Mouse (Mus musculus) limb, embryonic 10.5 days (tissue): ENCODE measurements at regions not wholly inside any gene's neighbourhood (a gene's known extent, or its start where the extent isn't known, plus 50 kb on each side); places are given as distances from the start of the nearest gene placed in this dataset.
A peak's percentile ranks its signal among the peaks of the same experiment; 100 is the strongest.

Experiments
- DNase-seq: peaks from one replicate; pipeline ENCODE4 v3.0.0-alpha.2; 2017; ENCODE audit warnings: low spot score
- H3K27ac ChIP-seq: fragments of 300-500 bp; sonication (generic); 2 replicates; pipeline ENCODE4 v1.5.1; 2016; ENCODE audit warnings: mild to moderate bottlenecking
- H3K27me3 ChIP-seq: fragments of 300-500 bp; sonication (generic); 2 replicates; pipeline ENCODE4 v1.6.1; 2016; ENCODE audit warnings: low read depth, mild to moderate bottlenecking; ENCODE audit not compliant: poor library complexity, severe bottlenecking
- H3K36me3 ChIP-seq: fragments of 300-500 bp; sonication (generic); 2 replicates; pipeline ENCODE4 v1.6.1; 2016; ENCODE audit warnings: mild to moderate bottlenecking, moderate library complexity
- H3K4me1 ChIP-seq: fragments of 300-500 bp; sonication (generic); 2 replicates; pipeline ENCODE4 v1.6.1; 2016
- H3K4me3 ChIP-seq: fragments of 300-500 bp; sonication (generic); 2 replicates; pipeline ENCODE4 v1.5.1; 2016; ENCODE audit warnings: mild to moderate bottlenecking, moderate library complexity
- H3K9me3 ChIP-seq: fragments of 300-500 bp; sonication (generic); replicated peaks from 2 replicates; pipeline ENCODE4 v1.6.1; 2016; ENCODE audit warnings: mild to moderate bottlenecking
- WGBS: fragments of 180-500 bp; shearing (Covaris S2); methylation state at CpG from one replicate; pipeline ENCODE4 v1.1.7; 2016; 5-methylcytosine and 5-hydroxymethylcytosine counted together

DNA sequence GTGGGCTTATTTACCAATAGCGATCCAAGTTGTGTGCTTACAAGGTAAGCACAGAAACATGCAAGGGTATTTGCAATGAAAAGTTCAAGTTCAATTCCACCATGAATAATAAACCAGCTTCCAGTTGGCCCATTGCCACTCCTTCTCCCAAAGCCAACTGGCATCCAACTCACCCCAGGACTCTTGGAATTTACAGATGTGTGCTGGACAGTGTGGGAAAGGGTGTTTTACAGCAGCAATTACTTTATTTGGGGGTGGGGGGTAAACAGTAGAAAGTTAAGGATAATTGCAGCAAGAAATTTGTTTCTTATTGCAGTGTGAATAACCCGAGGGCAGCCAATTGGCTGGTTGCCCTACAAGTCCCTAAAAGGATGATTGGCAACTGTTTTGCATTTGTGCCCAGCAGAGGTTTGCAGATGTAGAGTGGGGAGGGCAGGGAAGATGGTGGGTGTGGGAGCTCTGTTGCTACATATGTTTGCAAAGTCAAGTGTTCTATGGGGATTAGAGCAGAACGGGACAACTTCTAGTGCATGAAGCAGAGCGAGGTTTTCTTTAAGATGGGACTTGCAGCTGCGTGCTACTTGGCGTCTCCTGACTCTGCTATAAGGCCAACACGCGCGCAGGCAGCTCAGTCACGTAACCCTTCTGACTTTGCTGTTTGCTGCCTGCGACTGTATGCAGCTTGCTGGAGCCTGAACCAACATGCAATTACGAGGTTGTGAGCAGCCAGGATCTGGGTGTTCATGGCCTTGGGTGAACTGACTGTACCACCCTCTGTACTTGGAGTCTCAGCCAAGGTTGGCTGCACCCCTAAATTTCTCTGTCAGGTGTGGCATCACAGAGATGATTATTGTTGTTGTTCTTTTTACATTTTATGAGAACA is 271.9 kb downstream of the Map2k6 start:
- 88% methylated on average over 12 of the region's 12 CpGs for WGBS
- no peak for DNase-seq

DNA sequence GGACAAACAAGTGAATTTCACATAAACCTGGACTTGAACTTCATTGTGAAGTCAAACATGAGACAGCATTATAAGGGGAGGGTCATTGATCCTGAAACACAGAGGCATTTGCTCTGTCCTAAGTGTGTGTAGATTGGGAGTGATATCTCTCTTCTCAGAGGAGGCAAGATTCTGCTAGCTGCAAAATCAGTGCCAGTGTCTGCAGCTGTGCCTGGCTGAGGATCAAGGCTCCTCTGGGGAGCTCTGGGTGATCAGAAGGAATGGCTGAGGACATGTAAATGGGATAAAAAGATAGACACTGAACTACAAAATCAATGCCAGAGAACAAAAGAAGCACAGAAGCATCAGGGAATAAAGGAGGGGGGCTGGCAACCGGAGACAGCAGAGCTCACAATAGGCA is 274.0 kb downstream of the Map2k6 start:
- Histone ChIP-seq H3K4me1 (peaks cover 14% of the 10 kb centered on the region; the same call in 1 of the 2 replicates), H3K27me3 (no peaks in the 10 kb centered on the region), H3K4me3 (no peak overlapping the region), H3K27ac (no peak overlapping the region), H3K36me3 (no peaks in the 10 kb centered on the region), H3K9me3 (no peaks in the 10 kb centered on the region)
- no peak for DNase-seq
- WGBS = 81% methylated on average over 1 of the region's 1 CpGs

More for the DNA sequence above, 271.9 kb downstream of the Map2k6 start:
- Histone ChIP-seq H3K4me1 (peaks cover 23% of the 10 kb centered on the region; the same call in 1 of the 2 replicates), H3K27ac (peak overlapping the region; percentile 30; the same call in 1 of the 2 replicates), H3K4me3 (no peak overlapping the region), H3K27me3 (no peaks in the 10 kb centered on the region), H3K9me3 (no peaks in the 10 kb centered on the region), H3K36me3 (no peaks in the 10 kb centered on the region)

DNA sequence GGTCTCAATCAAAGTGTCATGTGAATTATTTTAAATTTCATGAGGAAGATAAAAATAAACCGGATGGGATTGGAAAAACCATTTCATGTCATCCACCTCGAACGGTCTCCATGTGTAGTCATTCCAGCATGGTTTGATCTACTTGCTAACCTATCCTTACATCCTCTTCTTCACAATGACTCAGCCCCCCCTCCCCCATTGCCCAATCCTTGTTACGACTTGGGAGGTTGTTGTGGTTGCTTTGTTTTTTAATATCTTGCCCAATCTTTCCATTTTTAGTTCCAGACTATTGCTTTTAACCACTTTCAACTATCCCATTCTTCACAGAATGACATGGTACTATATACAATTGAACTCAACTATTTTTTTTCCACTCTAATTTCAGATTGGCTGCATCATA is 275.0 kb upstream of the Kcnj16 start:
- Histone ChIP-seq H3K4me1 (no peaks in the 10 kb centered on the region), H3K4me3 (no peak overlapping the region), H3K9me3 (no peaks in the 10 kb centered on the region), H3K36me3 (no peaks in the 10 kb centered on the region), H3K27ac (no peak overlapping the region), H3K27me3 (no peaks in the 10 kb centered on the region)
- 86% methylated on average over 4 of the region's 4 CpGs for WGBS
- no peak for DNase-seq

DNA sequence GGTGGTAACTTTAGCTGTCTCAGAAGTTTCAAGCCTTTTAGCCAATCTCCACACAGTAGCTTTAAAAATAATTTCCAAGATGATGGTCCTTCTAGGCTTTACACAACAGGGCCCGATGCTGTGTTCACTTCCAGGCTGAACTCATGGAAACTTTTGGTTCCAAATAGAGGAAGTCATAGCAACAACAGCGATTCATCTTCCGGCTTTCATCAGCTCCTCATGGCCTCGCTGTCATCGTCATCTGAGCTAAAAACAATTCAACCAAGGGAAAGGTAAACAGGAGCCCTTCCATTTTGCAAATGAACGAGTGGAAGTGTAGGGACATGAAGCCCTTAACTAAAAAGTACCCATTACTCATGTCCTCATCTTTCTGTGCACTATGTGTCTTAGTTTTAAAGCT is 270.8 kb upstream of the Kcnj16 start:
- H3K4me1 ChIP-seq = no peaks in the 10 kb centered on the region
- no peak overlapping the region for H3K27ac ChIP-seq
- H3K9me3 ChIP-seq = no peaks in the 10 kb centered on the region
- no peaks in the 10 kb centered on the region for H3K36me3 ChIP-seq
- no peak overlapping the region for H3K4me3 ChIP-seq
- WGBS = 89% methylated on average over 6 of the region's 6 CpGs
- no peak for DNase-seq
- H3K27me3 ChIP-seq = no peaks in the 10 kb centered on the region

DNA sequence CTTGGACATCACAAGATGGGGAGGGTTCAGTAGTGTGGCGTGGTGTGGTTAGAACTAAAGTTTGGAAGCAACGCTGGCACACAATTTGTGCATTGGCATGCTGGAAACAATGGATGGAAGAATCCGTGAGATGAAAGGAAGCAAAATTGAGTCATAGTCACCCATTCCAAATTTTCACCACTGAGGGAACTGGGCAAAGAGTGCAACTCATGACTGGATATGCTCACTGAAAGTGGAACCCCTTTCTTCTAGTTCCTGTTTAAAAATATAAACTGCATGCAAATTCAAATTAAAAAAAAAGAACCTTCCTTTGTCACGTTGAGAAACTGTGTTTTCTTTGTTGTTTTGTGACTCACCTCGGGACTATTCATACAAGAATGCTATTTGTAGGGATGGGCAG is 269.5 kb upstream of the Kcnj16 start:
- 86% methylated on average over 5 of the region's 5 CpGs for WGBS
- H3K9me3 ChIP-seq = no peaks in the 10 kb centered on the region
- H3K4me3 ChIP-seq = no peak overlapping the region
- no peak for DNase-seq
- no peaks in the 10 kb centered on the region for H3K36me3 ChIP-seq
- no peak overlapping the region for H3K27ac ChIP-seq
- no peaks in the 10 kb centered on the region for H3K27me3 ChIP-seq
- no peaks in the 10 kb centered on the region; the same call in 1 of the 2 replicates for H3K4me1 ChIP-seq

DNA sequence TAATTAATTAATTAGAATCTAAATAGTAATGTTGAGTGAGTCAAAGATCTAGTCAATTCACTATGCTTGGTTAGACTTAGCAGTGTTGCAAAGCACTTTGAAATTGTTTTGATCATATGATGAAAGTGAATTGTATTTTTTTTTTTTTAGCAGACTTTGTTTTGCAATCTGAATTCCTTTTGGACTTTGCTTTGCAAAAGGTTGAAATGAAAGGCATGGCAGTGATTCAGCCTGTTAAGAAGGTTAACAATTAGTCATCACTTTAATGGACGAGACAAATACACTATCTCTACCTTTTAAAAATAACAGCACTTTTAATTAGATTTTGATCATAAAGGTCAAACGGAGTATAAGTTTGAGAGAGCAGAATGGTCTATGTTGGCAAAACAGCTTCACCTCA is 266.9 kb upstream of the Kcnj16 start:
- Histone ChIP-seq H3K36me3 (no peaks in the 10 kb centered on the region), H3K4me3 (no peak overlapping the region), H3K27ac (no peak overlapping the region), H3K9me3 (no peaks in the 10 kb centered on the region), H3K4me1 (no peaks in the 10 kb centered on the region; the same call in 1 of the 2 replicates), H3K27me3 (no peaks in the 10 kb centered on the region)
- WGBS = 83% methylated on average over 2 of the region's 2 CpGs
- DNase-seq = no peak

DNA sequence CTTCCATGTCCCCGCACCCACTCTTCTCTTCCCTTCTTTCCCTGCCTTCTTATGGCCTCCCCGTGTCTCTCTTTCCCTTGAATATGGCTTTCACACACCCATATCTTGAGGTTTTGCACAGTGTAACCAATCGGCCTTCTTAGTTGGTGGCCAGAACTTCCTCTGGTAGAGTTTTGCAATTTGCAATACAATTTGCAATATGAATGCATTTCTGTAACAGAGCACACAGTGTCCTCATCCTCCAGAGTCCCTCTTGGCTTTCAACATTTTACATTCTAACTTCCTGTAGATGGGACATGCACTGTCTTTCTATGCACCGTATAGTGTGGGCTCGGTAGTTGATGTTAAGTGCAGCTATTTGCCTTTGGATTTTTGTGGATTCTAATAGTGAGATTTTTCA is 265.7 kb upstream of the Kcnj16 start:
- Histone ChIP-seq H3K4me1 (no peaks in the 10 kb centered on the region; the same call in 1 of the 2 replicates), H3K36me3 (no peaks in the 10 kb centered on the region), H3K27ac (no peak overlapping the region), H3K27me3 (no peaks in the 10 kb centered on the region), H3K4me3 (no peak overlapping the region), H3K9me3 (no peaks in the 10 kb centered on the region)
- 92% methylated on average over 5 of the region's 5 CpGs for WGBS
- DNase-seq = no peak

DNA sequence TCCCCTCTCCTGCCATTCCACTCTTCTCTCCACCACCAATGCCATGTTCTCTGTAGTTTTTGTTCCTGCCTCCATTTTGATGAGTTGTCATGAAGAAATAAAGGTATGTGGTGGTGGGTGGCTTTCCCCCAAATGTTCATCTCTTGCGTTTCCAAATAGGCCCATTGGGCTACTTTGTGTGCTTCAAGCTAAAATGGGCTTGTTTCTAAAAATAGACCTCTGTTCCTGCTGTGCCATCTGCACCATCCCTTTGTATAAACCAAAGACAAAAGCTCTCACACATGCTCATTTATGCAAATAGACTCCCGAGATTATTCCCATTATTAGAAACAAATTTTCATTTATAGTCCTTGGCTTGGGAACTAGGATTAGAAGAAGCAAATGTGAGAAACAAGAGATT is 264.3 kb upstream of the Kcnj16 start:
- Histone ChIP-seq H3K27me3 (no peaks in the 10 kb centered on the region), H3K4me1 (no peaks in the 10 kb centered on the region; the same call in 1 of the 2 replicates), H3K27ac (no peak overlapping the region), H3K4me3 (no peak overlapping the region), H3K36me3 (no peaks in the 10 kb centered on the region), H3K9me3 (no peaks in the 10 kb centered on the region)
- DNase-seq = no peak
- 90% methylated on average over 2 of the region's 2 CpGs for WGBS

DNA sequence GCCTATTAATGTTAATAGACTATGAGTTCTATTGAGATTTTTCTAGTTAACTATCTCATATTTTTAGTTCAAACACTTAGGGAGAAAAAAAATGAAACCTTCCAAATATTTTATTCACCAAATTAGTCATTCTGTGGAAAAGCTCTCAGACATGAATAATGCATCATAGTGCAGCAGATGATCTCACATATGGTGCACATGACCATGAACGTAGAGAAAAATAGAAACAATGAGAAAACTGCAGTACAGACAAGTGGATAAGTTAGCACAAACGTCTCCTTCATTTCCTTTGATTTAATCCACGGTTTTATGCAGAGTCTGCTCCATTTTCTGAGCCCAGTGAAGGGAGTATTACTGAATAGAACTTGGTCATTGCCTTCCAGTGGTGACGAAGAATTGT is 260.5 kb upstream of the Kcnj16 start:
- Histone ChIP-seq H3K9me3 (no peaks in the 10 kb centered on the region), H3K4me1 (no peaks in the 10 kb centered on the region; the same call in none of the 2 replicates), H3K36me3 (no peaks in the 10 kb centered on the region), H3K27me3 (no peaks in the 10 kb centered on the region), H3K4me3 (no peak overlapping the region), H3K27ac (no peak overlapping the region)
- 87% methylated on average over 4 of the region's 4 CpGs for WGBS
- no peak for DNase-seq

DNA sequence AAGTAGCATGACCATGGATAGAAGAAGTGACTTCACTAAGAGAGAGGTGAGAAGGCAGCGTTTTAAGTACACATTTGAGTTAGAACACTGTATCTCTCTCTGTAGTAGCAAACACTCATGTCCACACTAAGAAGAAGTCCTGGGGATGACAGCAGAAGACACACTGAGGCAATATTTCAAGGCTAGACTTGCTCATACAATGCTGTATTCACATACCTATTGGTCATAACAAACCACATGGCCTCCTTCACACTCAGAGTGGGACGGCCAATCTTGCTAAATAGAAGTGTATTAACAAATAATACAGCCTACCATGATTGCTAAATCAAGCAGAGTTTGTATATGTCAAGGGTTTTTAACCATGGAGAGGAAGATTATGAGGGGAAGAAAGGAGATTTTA is 252.5 kb upstream of the Kcnj16 start:
- WGBS = 94% methylated on average over 2 of the region's 2 CpGs
- Histone ChIP-seq H3K9me3 (no peaks in the 10 kb centered on the region), H3K27me3 (no peaks in the 10 kb centered on the region), H3K4me1 (no peaks in the 10 kb centered on the region), H3K36me3 (no peaks in the 10 kb centered on the region), H3K4me3 (no peak overlapping the region), H3K27ac (no peak overlapping the region)
- no peak for DNase-seq

DNA sequence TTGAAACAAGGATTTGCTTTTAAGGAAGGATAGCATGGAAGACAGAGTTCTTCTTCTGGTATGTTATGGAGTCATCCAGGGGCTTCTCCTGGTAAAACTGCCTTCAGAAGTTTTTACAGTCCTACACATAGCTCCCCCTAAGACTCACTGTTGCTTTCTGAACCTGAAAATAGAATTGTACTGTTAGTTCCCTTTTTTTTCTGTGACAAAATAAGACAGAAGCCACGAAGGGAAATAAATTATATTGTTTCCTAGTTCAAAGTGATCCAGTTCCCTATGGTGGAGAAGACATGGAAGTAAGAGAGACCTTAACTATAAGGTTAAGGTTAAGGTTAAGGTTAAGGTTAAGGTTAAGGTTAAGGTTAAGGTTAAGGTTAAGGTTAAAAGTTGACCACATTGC is 251.5 kb upstream of the Kcnj16 start:
- DNase-seq = no peak
- Histone ChIP-seq H3K9me3 (no peaks in the 10 kb centered on the region), H3K27ac (no peak overlapping the region), H3K36me3 (no peaks in the 10 kb centered on the region), H3K4me1 (no peaks in the 10 kb centered on the region), H3K27me3 (no peaks in the 10 kb centered on the region), H3K4me3 (no peak overlapping the region)
- WGBS = 82% methylated on average over 1 of the region's 1 CpGs

DNA sequence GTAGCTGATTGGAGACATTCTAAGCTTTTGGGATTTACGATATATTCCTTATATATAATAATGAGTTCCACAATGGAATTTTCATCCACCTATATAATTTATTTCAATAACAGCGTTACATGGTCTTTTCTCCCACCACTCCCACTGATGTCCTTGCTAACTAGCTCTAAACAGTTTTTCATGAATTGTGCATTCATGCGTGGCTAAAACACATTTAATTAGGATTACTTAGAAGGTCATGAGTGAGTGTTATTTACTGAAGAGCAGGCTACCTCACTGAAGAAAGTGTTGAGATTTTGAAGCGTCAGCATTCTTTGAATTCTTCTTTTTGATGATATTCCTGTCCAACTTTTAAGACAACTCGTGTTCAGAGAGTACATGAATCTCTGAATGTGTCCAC is 245.1 kb upstream of the Kcnj16 start:
- no peaks in the 10 kb centered on the region for H3K36me3 ChIP-seq
- H3K4me3 ChIP-seq = no peak overlapping the region
- H3K9me3 ChIP-seq = no peaks in the 10 kb centered on the region
- no peaks in the 10 kb centered on the region for H3K4me1 ChIP-seq
- no peak for DNase-seq
- H3K27me3 ChIP-seq = no peaks in the 10 kb centered on the region
- 91% methylated on average over 5 of the region's 5 CpGs for WGBS
- no peak overlapping the region for H3K27ac ChIP-seq

DNA sequence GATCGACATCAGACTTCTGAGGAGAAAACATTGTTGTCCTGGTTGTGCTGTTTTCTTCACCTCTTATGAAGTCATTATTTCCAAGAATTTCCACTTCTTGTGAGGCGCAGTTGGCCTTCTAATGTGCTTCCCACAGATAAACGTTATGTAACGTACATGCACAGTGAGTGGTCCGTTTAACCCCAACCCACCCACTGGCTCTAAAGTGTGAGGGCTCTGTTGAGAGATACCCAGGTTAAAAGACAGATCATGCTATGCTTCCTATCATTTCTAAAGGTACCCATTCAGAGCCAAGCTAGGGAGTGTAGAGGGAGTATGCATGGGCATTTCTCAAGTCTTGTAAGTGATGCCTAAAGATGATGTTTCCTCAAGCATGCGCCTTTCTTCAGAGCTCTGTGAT is 243.9 kb upstream of the Kcnj16 start:
- no peaks in the 10 kb centered on the region for H3K4me1 ChIP-seq
- H3K27ac ChIP-seq = no peak overlapping the region
- no peak for DNase-seq
- H3K9me3 ChIP-seq = no peaks in the 10 kb centered on the region
- H3K27me3 ChIP-seq = no peaks in the 10 kb centered on the region
- no peaks in the 10 kb centered on the region for H3K36me3 ChIP-seq
- 93% methylated on average over 6 of the region's 6 CpGs for WGBS
- H3K4me3 ChIP-seq = no peak overlapping the region
